Mouse (Mus musculus): ENCODE results near the gene Lrguk. TPM values are rescaled to one million over a fixed set of nuclear protein-coding genes. Genes with fewer than 3 reads are reported as not detected.

Lrguk gene
- total and polyA plus RNA-seq, 3 experiments: 0.12 to 1.6 TPM; not detected in 1

- no peaks in the 10 kb centered on the region for H3K4me1 ChIP-seq (ENCODE audit: control insufficient read depth in 1 of 2, insufficient read depth in 2 of 2, low read length in 2 of 2)
- H3K27ac ChIP-seq (ENCODE audit: control insufficient read depth, low read depth, low read length): no peak overlapping the region
- no peak for DNase-seq (ENCODE audit: low read depth, low spot score)
- H3K9ac ChIP-seq (ENCODE audit: control insufficient read depth, low read depth, low read length, poor library complexity, severe bottlenecking): no peak overlapping the region
- H3K79me2 ChIP-seq (ENCODE audit: control insufficient read depth, insufficient read depth, low read length, poor library complexity): no peaks in the 10 kb centered on the region
- no peaks in the 10 kb centered on the region for H3K9me3 ChIP-seq (replicated peaks; ENCODE audit: insufficient read depth, low read length)
- no peak for TF ChIP-seq RCOR1 (IDR thresholded peaks at IDR 0.05; ENCODE audit: low read depth, low read length)
- H3K36me3 ChIP-seq (ENCODE audit: control insufficient read depth in 1 of 2, insufficient read depth in 2 of 2, low read length in 2 of 2): no peaks in the 10 kb centered on the region
- H3K4me3 ChIP-seq (ENCODE audit: control insufficient read depth in 1 of 2, insufficient read depth in 1 of 2, low read depth in 2 of 2, low read length in 2 of 2): no peak overlapping the region
- H3K27me3 ChIP-seq (ENCODE audit: control insufficient read depth in 1 of 2, insufficient read depth in 2 of 2, low read length in 2 of 2): no peaks in the 10 kb centered on the region; a peak in 1 of 4 replicates
Measured at GRCm38 (mm10) chr6:34110571-34110970, 81.3 kb downstream of the Lrguk start.

GRCm38 (mm10) chr6:34111406-34111805, 82.2 kb downstream of the Lrguk start:
- Histone ChIP-seq H3K9ac (ENCODE audit: control insufficient read depth, low read depth, low read length, poor library complexity, severe bottlenecking) (no peak overlapping the region), H3K9me3 (replicated peaks; ENCODE audit: insufficient read depth, low read length) (no peaks in the 10 kb centered on the region), H3K4me1 (ENCODE audit: control insufficient read depth in 1 of 2, insufficient read depth in 2 of 2, low read length in 2 of 2) (no peaks in the 10 kb centered on the region), H3K27me3 (ENCODE audit: control insufficient read depth in 1 of 2, insufficient read depth in 2 of 2, low read length in 2 of 2) (no peaks in the 10 kb centered on the region; a peak in 1 of 4 replicates), H3K4me3 (ENCODE audit: control insufficient read depth in 1 of 2, insufficient read depth in 1 of 2, low read depth in 2 of 2, low read length in 2 of 2) (no peak overlapping the region), H3K27ac (ENCODE audit: control insufficient read depth, low read depth, low read length) (no peak overlapping the region), H3K79me2 (ENCODE audit: control insufficient read depth, insufficient read depth, low read length, poor library complexity) (no peaks in the 10 kb centered on the region), H3K36me3 (ENCODE audit: control insufficient read depth in 1 of 2, insufficient read depth in 2 of 2, low read length in 2 of 2) (no peaks in the 10 kb centered on the region)
- no peak for TF ChIP-seq CHD1 (IDR thresholded peaks at IDR 0.05; ENCODE audit: low read depth, low read length)
- no peak for TF ChIP-seq ZNF384 (IDR thresholded peaks at IDR 0.05; ENCODE audit: low read depth, low read length)
- TF ChIP-seq USF1 (IDR thresholded peaks at IDR 0.05; ENCODE audit: low read depth, low read length): no peak
- no peak for TF ChIP-seq POLR2AphosphoS5 (IDR thresholded peaks at IDR 0.05; ENCODE audit: borderline replicate concordance, low read depth, low read length)
- TF ChIP-seq MAFK (IDR thresholded peaks at IDR 0.05; ENCODE audit: borderline replicate concordance, low read depth, low read length): no peak
- no peak for TF ChIP-seq MEF2A (IDR thresholded peaks at IDR 0.05; ENCODE audit: extremely low read depth, insufficient replicate concordance, low read depth, low read length, poor library complexity, severe bottlenecking)
- TF ChIP-seq BHLHE40 (IDR thresholded peaks at IDR 0.05; ENCODE audit: borderline replicate concordance, low read depth, low read length): no peak
- no peak for TF ChIP-seq POLR2A (IDR thresholded peaks at IDR 0.05; ENCODE audit: control insufficient read depth in 1 of 2, insufficient read depth in 1 of 2, low read depth in 1 of 2, low read length in 2 of 2, poor library complexity in 1 of 2)
- TF ChIP-seq MAX (IDR thresholded peaks at IDR 0.05; ENCODE audit: low read length): no peak
- no peak for TF ChIP-seq NELFE (IDR thresholded peaks at IDR 0.05; ENCODE audit: low read depth, low read length)
- TF ChIP-seq POLR2AphosphoS2 (IDR thresholded peaks at IDR 0.05; ENCODE audit: low read length): no peak
- TF ChIP-seq GATA1 (IDR thresholded peaks at IDR 0.05; ENCODE audit: low read depth, low read length): no peak
- no peak for TF ChIP-seq TBP (IDR thresholded peaks at IDR 0.05; ENCODE audit: low read depth, low read length)
- TF ChIP-seq CHD2 (IDR thresholded peaks at IDR 0.05; ENCODE audit: low read length): no peak
- TF ChIP-seq MYB (IDR thresholded peaks at IDR 0.05; ENCODE audit: low read depth, low read length): no peak
- no peak for DNase-seq (ENCODE audit: low read depth, low spot score)
